Mouse (Mus musculus): ENCODE data around the gene Itgae. TPM values are rescaled to one million over a fixed set of nuclear protein-coding genes. Genes with fewer than 3 reads are reported as not detected.

The Itgae gene
- total and polyA plus RNA-seq, 3 experiments: 0.17 to 0.26 (median 0.21) TPM

DNA sequence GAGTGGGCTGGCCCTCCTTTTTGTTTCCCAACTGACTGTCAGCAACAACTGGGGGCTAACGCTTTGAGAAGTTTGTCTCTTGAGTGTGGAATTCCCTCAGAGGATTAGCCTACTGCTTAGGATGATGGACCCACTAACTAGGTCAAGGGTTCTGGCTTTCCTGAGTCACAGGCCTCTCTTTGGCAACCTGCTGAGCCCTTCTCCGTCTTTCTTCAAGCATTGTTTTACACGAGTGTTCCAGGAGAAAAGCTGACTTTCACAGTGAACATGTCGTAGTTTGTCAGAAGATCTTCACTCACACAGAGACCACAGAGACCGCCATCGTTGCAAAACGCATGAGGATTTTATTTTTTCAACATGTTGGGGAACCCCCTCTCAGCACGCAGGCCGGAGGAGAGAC, 57.8 kb downstream of the Itgae start:
- no peak for DNase-seq (ENCODE audit: extremely low read depth)
- TF ChIP-seq HCFC1 (IDR thresholded peaks at IDR 0.05; ENCODE audit: low read depth, low read length): no peak
- TF ChIP-seq ZNF384 (IDR thresholded peaks at IDR 0.05; ENCODE audit: low read depth, low read length): 0 out of 2 replicates have a peak, but pooled peaks have one; percentile 27
- TF ChIP-seq CHD2 (IDR thresholded peaks at IDR 0.05; ENCODE audit: low read length): no peak
- Histone ChIP-seq H3K9me3 (replicated peaks; ENCODE audit: low read length) (no peaks in the 10 kb centered on the region), H3K9ac (ENCODE audit: insufficient read depth, low read depth) (no peak overlapping the region), H3K27ac (ENCODE audit: insufficient read depth, low read depth) (no peak overlapping the region), H3K79me2 (replicated peaks; ENCODE audit: control insufficient read depth, extremely low read depth, insufficient read depth, poor library complexity, severe bottlenecking) (no peaks in the 10 kb centered on the region), H3K27me3 (replicated peaks) (peaks cover 16% of the 10 kb centered on the region), H3K4me1 (ENCODE audit: control insufficient read depth in 1 of 2, insufficient read depth in 2 of 2) (no peaks in the 10 kb centered on the region), H3K4me3 (replicated peaks in 1 of 3; ENCODE audit: low read depth in 2 of 3, low read length in 2 of 3, poor library complexity in 1 of 3) (no peak overlapping the region), H3K4me2 (ENCODE audit: insufficient read depth, low read depth, poor library complexity, severe bottlenecking) (no peak overlapping the region), H3K36me3 (replicated peaks in 1 of 2; ENCODE audit: control insufficient read depth in 1 of 2, insufficient read depth in 1 of 2, low read length in 1 of 2) (no peaks in the 10 kb centered on the region)
- in situ Hi-C loops (cut with MboI; ENCODE audit: low pct_ligation_motif_present, low pct_unique_long_range_greater_than_20kb, low sequenced_read_pairs) (loop anchor here (25.0 kb wide), 1 partner anchor 1214 kb away; the partner anchor contains the start of genes Olfr411 and Olfr412), dilution Hi-C loops (cut with MboI; ENCODE audit: extremely low pct_ligation_motif_present, extremely low pct_unique_long_range_greater_than_20kb, low sequenced_read_pairs) (no loop called here)

DNA sequence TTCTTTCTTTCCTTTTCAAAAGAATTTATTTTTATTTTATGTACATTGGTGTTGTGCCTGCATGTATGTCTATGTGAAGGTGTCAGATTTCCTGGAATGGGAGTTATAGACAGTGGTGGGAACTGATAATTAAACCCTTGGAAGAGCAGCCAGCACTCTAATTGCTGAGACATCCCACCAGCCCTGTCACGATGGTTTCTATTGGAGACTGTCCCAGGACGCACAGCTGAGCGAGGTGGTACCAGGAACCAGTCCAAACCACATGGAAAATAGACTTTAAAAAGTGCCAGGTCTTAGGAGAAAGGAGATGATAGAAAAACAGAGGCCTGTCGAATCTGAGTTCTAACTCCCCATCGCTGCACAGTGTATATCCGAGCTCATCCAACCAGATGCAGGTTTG, 64.7 kb downstream of the Itgae start:
- H3K4me3 ChIP-seq (replicated peaks in 1 of 3; ENCODE audit: low read depth in 2 of 3, low read length in 2 of 3, poor library complexity in 1 of 3): no peak overlapping the region
- DNase-seq (ENCODE audit: extremely low read depth): no peak
- peaks cover 54% of the 10 kb centered on the region for H3K27me3 ChIP-seq (replicated peaks)
- H3K4me1 ChIP-seq (ENCODE audit: control insufficient read depth in 1 of 2, insufficient read depth in 2 of 2): peaks cover 0 to 8% of the 10 kb centered on the region in 2 experiments; a peak in 2 of 4 replicates
- no peaks in the 10 kb centered on the region for H3K36me3 ChIP-seq (replicated peaks in 1 of 2; ENCODE audit: control insufficient read depth in 1 of 2, insufficient read depth in 1 of 2, low read length in 1 of 2)
- H3K4me2 ChIP-seq (ENCODE audit: insufficient read depth, low read depth, poor library complexity, severe bottlenecking): no peak overlapping the region
- no peak overlapping the region for H3K9ac ChIP-seq (ENCODE audit: insufficient read depth, low read depth)
- H3K27ac ChIP-seq (ENCODE audit: insufficient read depth, low read depth): no peak overlapping the region
- dilution Hi-C loops (cut with MboI; ENCODE audit: extremely low pct_ligation_motif_present, extremely low pct_unique_long_range_greater_than_20kb, low sequenced_read_pairs) (no loop called here), in situ Hi-C loops (cut with MboI; ENCODE audit: low pct_ligation_motif_present, low pct_unique_long_range_greater_than_20kb, low sequenced_read_pairs) (no loop called here)
- no peaks in the 10 kb centered on the region for H3K9me3 ChIP-seq (replicated peaks; ENCODE audit: low read length)
- no peaks in the 10 kb centered on the region for H3K79me2 ChIP-seq (replicated peaks; ENCODE audit: control insufficient read depth, extremely low read depth, insufficient read depth, poor library complexity, severe bottlenecking)
- TF ChIP-seq BHLHE40 (IDR thresholded peaks at IDR 0.05; ENCODE audit: low read depth, low read length) (no peak), ZKSCAN1 (IDR thresholded peaks at IDR 0.05; ENCODE audit: borderline replicate concordance, low read depth, low read length) (no peak), ZC3H11A (IDR thresholded peaks at IDR 0.05; ENCODE audit: low read depth, low read length) (no peak), NELFE (IDR thresholded peaks at IDR 0.05; ENCODE audit: low read depth, low read length) (no peak), MEF2A (IDR thresholded peaks at IDR 0.05; ENCODE audit: borderline replicate concordance, low read depth, low read length) (no peak), ETS1 (conservative IDR thresholded peaks at IDR 0.05; ENCODE audit: low read depth, low read length) (no peak)

DNA sequence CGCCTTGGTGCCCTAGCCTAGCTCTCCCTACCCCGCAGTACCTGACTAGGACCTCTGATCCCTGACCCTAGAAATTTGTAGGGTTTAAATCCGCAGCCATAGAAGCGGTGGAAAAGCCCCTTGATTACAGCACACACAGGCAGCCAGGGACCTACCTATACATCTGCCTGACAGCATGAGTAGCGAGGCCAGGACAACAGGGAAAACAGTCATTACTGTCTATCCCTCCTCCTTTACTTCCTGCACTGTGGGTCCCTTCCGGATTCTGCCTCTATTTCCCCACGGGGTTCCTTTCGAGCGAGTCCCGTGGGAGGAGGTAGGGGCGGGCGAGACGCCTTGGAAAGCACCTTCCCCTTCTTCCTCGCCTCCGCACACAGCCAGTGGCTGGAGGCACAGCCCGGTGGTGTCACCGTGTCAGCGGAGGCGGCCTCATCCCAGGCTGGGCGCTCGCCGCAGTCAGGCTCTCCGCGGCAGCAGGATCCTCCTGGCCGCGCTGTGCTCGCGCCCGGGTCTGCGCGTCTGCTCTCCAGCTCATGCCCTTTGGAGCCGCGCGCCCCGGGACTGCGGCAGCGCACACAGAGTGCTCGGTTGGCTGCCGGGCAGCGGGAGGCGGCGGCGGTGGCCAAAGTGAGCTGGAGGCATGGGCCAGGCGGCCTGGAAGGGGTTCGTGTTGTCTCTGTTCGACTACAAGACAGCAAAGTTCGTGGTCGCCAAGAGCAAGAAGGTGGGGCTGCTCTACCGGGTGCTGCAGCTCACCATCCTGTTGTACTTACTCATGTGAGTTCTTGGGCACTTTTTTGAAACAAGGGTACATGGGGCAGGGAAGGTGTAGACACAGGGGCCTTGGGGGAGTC, 69.8 kb downstream of the Itgae start, which contains the start of gene P2rx5:
P2rx5 (plus strand) TSS at position 465 of the 854 bp plus-strand sequence.
- Histone ChIP-seq H3K36me3 (replicated peaks in 1 of 2; ENCODE audit: control insufficient read depth in 1 of 2, insufficient read depth in 1 of 2, low read length in 1 of 2) (peaks cover 0 to 2% of the 10 kb centered on the region in 2 experiments), H3K9me3 (replicated peaks; ENCODE audit: low read length) (no peaks in the 10 kb centered on the region), H3K4me2 (ENCODE audit: insufficient read depth, low read depth, poor library complexity, severe bottlenecking) (peak within 1 kb of the TSS; percentile 23; the same call in 1 of the 2 replicates), H3K79me2 (replicated peaks; ENCODE audit: control insufficient read depth, extremely low read depth, insufficient read depth, poor library complexity, severe bottlenecking) (no peaks in the 10 kb centered on the region), H3K4me1 (ENCODE audit: control insufficient read depth in 1 of 2, insufficient read depth in 2 of 2) (peaks cover 0 to 21% of the 10 kb centered on the region in 2 experiments; a peak in 3 of 4 replicates), H3K27ac (ENCODE audit: insufficient read depth, low read depth) (no peak within 1 kb of the TSS), H3K4me3 (replicated peaks in 1 of 3; ENCODE audit: low read depth in 2 of 3, low read length in 2 of 3, poor library complexity in 1 of 3) (peak within 1 kb of the TSS in 2 of 3 experiments; percentile 5 to 38), H3K27me3 (replicated peaks) (peaks cover 53% of the 10 kb centered on the region), H3K9ac (ENCODE audit: insufficient read depth, low read depth) (no peak within 1 kb of the TSS)
- dilution Hi-C loops (cut with MboI; ENCODE audit: extremely low pct_ligation_motif_present, extremely low pct_unique_long_range_greater_than_20kb, low sequenced_read_pairs) (no loop called here), in situ Hi-C loops (cut with MboI; ENCODE audit: low pct_ligation_motif_present, low pct_unique_long_range_greater_than_20kb, low sequenced_read_pairs) (no loop called here)
- DNase-seq (ENCODE audit: extremely low read depth): peak; percentile 35
- 0 out of 2 replicates have a peak, but pooled peaks have one; percentile 35 for TF ChIP-seq ZMIZ1 (IDR thresholded peaks at IDR 0.05; ENCODE audit: low read depth, low read length)
- 0 out of 2 replicates have a peak, but pooled peaks have one; percentile 35 for TF ChIP-seq UBTF (IDR thresholded peaks at IDR 0.05; ENCODE audit: low read depth, low read length)
- no peak for TF ChIP-seq USF1 (IDR thresholded peaks at IDR 0.05; ENCODE audit: low read depth, low read length)
- TF ChIP-seq TCF12 (IDR thresholded peaks at IDR 0.05; ENCODE audit: low read depth, low read length): no peak
- no peak for TF ChIP-seq KAT2A (IDR thresholded peaks at IDR 0.05; ENCODE audit: insufficient replicate concordance, low read length)
- no peak for TF ChIP-seq HCFC1 (IDR thresholded peaks at IDR 0.05; ENCODE audit: low read depth, low read length)
- TF ChIP-seq E2F4 (IDR thresholded peaks at IDR 0.05; ENCODE audit: insufficient replicate concordance, low read depth, low read length): no peak
- no peak for TF ChIP-seq JUND (conservative IDR thresholded peaks at IDR 0.05; ENCODE audit: low read depth, low read length)
- TF ChIP-seq ZC3H11A (IDR thresholded peaks at IDR 0.05; ENCODE audit: low read depth, low read length): no peak
- TF ChIP-seq EP300 (IDR thresholded peaks at IDR 0.05; ENCODE audit: low read length): no peak

Measured in CH12.LX (cell line).